Mouse (Mus musculus) heart, adult 2 months (tissue): ENCODE measurements around the gene Stab2.

Experiments
- CTCF ChIP-seq: fragments of 200-600 bp; IDR thresholded peaks from 2 replicates; pipeline ENCODE4 v1.8.1; 2022; ENCODE audit warnings: antibody characterized with exemption, mild to moderate bottlenecking, moderate library complexity
- POLR2A ChIP-seq: fragments of 200-500 bp; IDR thresholded peaks from 2 replicates; pipeline ENCODE4 v1.6.1; 2011; ENCODE audit warnings: mild to moderate bottlenecking, low read depth, low read length, control low read depth; ENCODE audit not compliant: insufficient read depth

DNA sequence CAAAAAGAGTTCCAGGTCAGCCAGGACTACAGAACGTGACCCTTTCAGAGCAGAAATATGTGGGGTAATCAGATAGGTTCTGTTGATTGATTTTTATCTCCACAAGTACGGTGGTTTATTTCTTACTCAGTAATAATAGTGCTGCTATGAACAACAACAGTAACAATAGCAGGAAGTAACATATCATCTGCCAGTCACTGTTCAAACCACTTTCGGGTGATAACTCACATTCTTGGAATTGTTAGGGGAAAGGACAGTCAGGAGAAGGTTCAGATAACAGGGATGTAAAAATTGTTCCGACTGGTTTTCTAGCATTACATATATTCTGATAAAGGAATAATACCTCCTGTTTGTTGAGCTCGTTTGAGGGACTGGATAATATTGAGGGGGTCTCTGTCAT is 7.6 kb upstream of the Stab2 start:
- TF ChIP-seq CTCF (no peak), POLR2A (no peak)
